Mouse (Mus musculus): ENCODE measurements around the gene Etl4.

DNA sequence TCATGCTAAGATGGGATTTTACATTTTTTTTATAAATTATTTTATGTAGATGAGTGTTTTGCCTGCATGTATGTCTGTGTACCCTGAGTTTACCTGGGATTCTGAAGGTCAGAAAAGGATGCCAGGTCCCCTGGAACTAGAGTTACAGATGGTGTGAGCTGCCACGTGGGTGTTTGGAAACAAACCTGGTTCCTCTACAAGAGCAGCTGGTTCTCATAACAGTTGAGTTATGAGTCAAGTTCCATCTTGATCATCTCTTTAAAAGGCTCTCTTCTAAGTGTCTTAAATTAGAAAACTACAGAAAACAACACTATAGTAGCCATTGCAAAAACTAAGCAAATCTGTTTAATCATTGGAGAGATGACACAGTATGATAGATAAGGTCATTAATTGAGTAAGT lies 788.1 kb downstream of the Etl4 start:
- TF ChIP-seq TCF12 (IDR thresholded peaks at IDR 0.05; ENCODE audit: insufficient read depth, poor library complexity, severe bottlenecking) = no peak
- TF ChIP-seq POLR2A (IDR thresholded peaks at IDR 0.05; ENCODE audit: insufficient read length, low read depth) = no peak
- no peak for TF ChIP-seq MAX (IDR thresholded peaks at IDR 0.05; ENCODE audit: low read depth)
- no peak for TF ChIP-seq MYOG (IDR thresholded peaks at IDR 0.05; ENCODE audit: control insufficient read depth in 1 of 3, insufficient read depth in 1 of 3, insufficient read length in 2 of 3, low read depth in 2 of 3)
- no peak for TF ChIP-seq E2F4 (IDR thresholded peaks at IDR 0.05; ENCODE audit: insufficient read depth)
- TF ChIP-seq SRF (IDR thresholded peaks at IDR 0.05; ENCODE audit: control insufficient read depth, insufficient read length, low read depth) = no peak
- no peak for TF ChIP-seq POLR2AphosphoS2 (IDR thresholded peaks at IDR 0.05; ENCODE audit: insufficient read length, low read depth)

Measured in myocyte (in vitro differentiated cells).